Mouse (Mus musculus) cerebellum, adult 8-10 months (tissue): Measurements from ENCODE around the gene Gm49378.

Source experiments
- DNase-seq: peaks from one replicate; pipeline ENCODE4 v3.0.0; 2022

The Gm49378 gene

DNA sequence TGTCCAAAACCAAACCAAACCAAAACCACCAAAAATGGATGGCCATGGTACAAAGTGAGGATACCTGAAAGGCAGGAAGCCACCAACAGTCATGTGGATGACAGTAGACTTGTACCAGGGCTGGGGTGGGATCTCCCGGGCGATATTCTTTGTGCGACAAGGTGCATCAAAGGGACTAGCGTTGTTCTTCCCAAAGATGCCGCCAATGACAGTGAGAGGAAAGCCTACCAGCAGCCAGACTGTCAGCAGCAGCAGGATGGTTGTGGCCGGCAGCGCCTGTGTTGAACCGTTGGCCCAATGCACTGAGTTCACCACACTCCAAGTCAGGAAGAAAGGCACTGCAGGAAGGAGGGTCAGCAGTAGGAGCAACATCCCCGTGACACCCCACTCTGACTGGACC lies at the start of gene Gm49378:
Gene Gm49378 (minus strand): TSS at position 101 of the 400 bp plus-strand sequence.
- DNase-seq = no peak

DNA sequence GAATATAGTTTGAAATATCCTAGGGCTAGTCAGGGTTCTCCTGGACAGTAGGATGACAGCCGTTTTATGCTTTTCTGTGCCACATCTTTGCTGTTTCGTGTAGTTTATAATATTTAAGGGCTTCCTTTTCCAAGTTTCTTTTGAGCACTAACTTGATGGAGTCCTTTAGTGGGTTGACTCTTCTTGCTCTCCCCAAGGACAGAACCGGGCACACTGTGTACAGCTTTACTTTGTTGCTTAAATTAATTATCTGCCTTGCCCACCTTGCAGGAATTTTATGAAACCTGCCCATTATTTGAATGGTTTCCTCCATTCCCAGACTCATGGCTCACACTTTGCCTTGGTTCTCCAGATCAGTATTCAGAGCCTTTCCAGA lies 44.4 kb upstream of the Gm49378 start:
- DNase-seq = no peak

DNA sequence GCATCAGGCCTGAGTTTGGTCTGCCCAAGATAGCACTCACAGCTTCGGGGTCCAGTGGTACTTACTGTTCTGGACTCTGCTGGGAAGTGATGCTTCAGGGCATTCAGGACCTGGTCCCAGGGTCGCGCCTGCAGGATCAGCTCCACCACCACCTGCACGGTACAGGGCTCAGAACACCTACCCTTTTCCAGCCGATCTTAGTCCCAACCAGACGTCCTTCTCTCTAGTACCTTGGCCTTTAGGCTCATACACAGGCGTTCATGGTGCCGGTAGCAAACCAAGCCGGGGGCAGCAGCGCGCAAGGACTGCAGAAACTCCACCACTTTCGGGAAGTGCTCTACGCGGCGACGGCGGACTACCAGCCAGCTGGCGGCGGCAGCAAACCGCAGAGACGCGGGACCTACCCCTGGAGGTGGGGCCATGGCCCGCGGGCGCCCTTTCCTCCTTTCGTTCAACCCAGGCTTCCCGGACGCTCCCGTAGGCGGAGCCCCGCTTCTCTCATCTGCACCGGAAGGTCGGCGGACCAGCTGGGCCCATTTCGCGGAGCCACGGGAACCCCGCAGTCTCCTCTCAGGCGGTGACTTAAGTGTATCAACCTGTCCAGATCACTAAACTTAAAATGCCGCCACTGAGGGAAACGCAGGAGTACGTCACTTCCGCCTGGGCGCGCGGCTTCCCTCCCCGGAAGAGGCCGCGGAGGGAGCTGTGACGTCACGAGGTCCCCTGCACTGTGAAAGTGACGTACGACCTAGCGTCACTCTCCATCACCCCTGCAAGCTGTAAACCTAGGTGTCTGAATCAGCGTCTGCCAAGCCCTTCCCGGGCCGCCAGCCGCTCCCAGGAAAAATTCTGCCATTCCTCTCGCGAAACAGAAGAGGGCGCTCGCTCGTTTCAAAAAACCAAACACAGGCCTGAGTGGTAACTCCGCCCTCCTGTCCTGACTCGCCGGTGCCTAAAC lies 43.7 kb upstream of the Gm49378 start, which contains the start of gene Tinf2:
Gene Tinf2 (minus strand): TSS at position 661 of the 958 bp plus-strand sequence.
- peak; percentile 96 for DNase-seq

DNA sequence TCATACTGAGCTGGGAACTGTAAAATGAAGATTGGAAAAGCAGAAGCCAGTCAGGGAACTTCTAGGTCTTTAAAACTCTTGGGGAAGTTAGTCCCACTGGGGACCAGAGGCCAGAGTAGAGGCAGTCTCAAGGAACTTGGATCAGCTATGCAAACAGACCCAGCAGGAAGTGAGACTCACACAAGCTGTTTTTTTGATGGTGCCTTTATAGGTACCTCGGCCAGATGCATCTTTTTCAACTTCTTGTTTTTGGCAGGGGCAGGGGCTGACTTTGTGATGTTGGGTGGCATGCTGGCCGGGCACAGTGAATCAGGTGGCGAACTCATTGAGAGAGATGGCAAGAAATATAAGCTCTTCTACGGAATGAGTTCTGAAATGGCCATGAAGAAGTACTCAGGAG lies 39.9 kb upstream of the Gm49378 start:
- DNase-seq = no peak

DNA sequence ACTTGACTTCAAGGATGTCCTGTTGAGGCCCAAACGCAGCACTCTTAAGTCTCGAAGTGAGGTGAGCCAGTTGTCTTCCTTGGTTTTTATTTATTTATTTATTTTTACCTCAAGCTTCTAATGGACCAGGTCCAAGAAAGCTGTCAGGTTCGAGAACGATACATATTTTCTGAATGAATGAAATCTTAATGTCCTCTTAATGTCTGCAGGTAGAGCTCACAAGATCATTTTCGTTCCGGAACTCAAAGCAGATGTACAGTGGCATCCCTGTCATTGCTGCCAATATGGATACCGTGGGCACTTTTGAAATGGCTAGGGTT lies 35.0 kb upstream of the Gm49378 start:
- no peak for DNase-seq

DNA sequence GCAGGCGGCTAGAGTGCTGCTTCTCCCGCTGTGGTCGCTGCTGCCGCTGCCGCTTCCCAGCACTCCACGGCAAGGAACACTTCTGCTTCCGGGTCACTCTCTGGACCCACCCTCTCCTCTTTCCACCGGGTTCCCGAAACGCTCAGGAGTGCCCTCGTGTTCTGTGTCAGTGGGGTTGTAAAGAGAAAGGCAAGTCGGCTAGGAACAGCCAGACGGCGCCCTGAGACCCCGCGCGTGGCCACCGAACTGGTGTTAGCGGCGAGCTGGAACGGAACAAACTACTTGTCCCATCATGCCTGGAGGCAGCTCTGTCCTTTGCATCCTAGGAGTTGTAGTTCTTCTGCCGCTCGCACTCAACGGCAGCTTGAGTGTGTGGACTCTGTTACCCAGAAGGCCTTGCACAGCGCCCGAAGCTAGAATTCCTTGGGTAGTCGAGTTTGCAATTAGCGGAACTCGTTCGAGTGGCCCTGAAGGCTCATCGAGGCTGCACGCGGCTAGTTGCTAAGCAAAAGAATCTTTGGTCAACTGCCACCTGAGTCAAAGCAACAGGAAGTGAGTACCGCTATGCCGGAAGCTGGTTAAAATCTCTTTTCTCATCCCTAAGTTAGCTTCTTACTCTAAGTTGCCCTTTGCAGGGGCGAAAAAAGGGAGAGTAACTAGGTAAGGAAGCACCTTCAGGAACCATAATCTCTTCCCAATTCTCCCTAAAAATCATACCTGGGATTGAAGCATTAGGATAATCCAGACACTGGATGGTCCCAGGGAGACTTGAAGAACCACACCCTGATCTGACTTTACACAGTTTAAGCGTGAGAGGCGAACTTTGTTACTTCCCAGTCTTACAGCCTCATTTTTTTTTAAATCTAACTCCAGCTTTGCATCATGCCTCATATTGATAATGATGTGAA lies 34.4 kb upstream of the Gm49378 start, which contains the start of the genes Gmpr2 and Nedd8:
Gene Gmpr2 (plus strand): TSS at position 109 of the 908 bp plus-strand sequence.
Gene Nedd8 (minus strand): TSS at position 292 of the 908 bp plus-strand sequence.
- DNase-seq = peak; percentile 89

DNA sequence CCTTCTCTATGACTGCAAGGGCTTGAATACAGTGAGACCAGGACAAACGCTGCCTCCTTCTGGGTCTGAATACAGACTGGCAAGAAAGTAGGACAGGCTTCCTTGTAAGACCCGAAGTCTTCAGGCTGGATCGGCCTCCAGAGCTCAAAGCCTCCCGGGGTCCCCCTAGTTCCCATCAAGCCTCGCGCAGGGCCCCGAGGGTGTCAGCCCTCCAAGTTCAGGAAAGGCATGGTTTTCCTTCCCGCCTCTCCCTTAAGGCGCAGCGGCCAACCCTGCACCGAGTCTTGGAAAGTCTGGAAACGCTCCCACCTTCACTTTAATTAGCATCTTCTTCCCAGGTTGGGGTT lies 33.8 kb upstream of the Gm49378 start:
- no peak for DNase-seq

DNA sequence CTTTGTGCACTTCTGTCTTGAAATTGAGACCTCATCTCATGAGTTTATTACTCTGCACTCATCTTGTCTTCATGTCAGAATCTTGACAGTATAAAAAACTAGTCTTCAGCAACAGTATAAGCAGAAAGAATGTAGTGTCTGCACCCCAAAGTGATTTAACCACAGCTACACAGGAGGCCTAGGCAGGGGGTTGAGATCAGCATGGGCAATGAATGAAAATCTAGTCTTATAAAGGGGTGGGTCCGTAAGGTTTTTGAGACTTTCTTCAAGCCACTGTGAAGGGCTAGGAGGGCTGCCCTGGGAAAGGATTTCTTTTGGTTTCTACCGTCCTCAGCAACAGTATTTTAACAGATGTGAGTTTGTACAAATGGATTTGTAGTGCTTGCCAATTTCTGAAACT lies 22.9 kb upstream of the Gm49378 start:
- DNase-seq = no peak

DNA sequence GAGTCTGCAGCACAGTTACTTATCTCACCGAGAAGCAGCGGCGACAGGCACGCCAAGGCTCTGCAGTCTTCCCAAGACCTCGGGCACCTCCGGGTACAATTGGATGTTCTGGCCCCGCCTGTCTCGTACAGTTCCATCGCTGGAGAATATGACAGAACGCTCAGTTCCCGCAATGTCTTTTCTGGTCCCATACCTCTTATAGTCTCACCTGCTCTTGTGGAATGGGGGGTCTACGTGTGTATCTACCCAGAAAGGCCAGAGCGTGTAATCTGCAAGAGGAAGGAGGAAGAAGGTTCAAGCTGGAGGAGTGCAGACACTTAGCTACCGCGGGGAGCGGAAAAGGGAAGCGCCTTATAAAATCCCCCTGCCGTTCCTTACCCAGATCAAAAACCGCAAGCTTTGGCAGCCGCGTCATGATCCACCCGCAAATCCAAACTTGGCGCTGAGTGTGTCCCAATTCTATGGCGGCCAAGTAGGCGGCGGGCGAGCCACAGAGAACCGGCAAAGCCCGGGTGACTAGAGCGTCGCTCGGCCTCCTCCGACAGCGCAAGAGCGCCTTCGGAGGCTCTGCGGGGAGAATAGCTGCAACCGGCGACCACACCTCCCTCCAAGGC lies 22.4 kb upstream of the Gm49378 start, which contains the start of gene Mdp1:
Gene Mdp1 (minus strand): TSS at position 549 of the 614 bp plus-strand sequence.
- DNase-seq = peak; percentile 71

DNA sequence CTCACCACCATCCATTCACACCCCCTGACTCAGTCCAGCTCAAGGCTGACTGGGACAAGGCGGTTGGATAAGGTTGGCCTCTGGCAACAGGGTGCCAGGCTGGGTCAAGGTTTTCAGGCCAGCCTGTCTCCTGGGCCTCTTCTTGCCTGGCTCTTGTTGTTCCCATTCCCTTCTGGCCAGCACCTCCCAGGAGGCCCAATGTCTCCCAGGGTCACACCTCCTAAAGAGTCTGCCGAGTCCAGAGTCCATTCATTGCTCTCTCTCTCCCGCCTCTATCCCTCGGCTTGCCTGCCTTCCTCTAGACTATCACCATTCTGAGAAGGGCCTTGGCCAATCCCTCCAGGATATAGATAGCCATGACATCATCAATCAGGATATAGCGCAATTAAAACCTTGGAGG lies 20.3 kb upstream of the Gm49378 start:
- DNase-seq = no peak

DNA sequence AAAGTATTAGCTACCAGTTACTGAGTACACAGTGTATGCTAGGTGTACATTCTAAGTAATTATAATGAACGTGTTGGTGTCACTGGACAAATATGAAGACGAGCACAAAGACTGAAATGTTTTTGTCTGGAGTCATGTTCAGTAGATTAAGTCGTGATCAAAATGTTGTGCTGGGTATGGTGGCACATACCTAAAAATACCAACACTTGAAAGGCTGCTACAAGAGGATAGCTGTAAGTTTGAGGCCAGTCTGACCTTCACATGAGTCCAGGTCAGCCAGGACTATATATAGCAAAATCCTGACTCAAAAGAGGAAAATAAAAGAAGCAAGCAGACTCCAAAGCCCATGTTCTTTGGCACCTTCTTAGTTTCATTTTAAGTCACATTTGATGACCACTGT lies 19.2 kb upstream of the Gm49378 start:
- no peak for DNase-seq

DNA sequence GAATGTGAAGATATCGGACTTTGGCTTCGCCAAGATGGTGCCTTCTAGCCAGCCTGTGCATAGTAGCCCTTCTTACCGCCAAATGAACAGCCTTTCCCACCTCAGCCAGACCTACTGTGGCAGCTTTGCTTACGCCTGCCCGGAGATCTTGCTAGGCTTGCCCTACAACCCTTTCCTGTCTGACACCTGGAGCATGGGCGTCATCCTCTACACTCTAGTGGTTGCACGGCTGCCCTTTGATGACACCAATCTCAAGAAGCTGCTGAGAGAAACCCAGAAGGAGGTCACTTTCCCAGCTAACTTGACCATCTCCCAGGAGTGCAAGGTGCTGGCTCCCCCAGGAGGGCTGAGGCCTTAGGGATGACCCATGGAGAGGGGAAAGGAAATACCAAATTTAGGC lies 13.8 kb upstream of the Gm49378 start:
- no peak for DNase-seq

DNA sequence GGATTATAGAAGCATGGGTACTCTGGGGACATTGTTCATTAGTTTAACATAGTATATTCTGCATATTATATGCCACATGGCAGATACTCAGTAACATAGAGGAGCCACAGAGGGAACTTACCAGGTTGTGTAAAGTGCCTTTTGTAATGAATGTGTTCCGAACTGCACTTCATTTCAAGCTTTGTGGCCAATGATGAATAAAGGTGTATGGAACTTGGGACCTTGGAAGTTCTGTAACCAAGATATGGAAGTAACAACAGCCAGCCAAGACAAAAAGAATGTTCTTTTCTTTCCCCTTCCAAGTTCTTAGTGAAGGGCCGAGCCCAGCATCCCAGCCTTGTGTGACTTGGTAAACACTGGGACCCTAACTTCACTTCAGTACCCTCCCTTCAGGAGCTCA lies 12.2 kb upstream of the Gm49378 start, which contains the start of gene Tssk4:
Gene Tssk4 (plus strand): TSS at position 301 of the 400 bp plus-strand sequence.
- no peak for DNase-seq

DNA sequence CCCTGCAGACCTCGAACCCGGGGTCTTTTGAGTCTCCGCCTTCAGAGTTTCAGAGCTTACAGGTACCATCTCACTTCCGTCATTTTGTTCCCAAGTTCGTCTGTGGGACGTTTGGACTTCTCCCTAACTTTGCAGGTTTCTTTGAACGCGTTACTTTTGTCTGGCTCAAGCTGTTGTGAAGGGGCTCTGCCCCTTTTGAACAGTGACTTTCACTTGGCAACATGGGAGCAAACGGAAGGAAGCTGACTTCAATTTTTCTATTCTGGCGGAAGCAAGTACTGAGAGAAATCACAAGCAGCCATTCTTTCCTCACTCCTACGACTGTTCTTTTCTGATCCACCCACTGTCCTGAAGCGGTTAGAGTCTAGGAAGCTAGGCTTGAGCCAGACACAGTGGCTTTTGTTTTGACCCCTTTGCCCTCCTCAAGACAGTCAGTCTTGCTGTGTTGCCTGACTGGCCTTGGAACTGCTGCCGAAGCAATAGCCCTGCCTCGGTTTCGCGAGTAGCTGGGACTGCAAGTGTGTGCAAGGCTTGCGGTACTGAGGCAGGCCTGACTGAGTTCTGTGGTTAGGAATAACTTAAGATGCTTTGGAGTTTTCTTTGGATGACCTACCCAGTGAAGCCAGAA lies 6.7 kb upstream of the Gm49378 start:
- DNase-seq = no peak

DNA sequence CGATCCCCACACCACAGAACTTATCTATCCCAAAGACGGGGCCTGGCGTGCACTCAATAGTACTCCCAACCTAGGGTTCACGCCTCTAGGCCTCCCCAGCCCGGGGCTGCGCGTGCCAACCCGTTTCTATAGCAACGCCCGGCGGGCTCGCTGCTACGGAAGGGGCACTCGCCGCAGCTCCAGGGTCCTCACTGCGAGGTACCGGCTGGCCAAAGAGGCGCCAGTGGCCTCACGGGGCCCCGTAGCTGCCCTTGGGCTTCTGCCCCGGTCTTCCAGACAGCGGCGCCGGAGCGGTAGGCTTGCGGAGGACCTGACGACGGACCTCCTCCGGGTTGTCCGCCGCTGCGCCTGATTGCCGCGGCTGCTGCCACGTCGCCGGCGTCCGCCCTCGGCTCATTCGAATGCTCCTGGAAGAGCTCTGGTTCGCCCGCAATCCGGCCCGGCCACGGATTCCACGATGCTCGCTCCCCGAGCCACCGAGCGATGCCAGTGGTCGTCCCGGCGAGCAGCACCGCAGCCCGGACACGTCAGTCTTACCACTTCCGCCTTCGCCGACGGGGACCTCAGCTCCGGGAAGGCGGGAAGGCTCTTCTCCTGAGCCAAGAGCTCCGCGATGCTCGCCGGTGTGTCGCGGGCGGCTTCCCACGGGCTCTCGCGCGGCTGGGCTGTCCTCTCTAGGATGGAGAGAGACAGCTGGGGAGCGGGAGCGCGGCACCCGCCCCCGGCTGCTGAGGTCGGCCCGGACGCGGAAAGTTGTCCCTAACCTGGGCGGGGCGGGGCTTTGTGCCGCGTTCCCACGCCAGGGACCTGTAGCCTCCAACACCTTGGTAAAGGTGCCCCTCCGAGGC lies 5.6 kb upstream of the Gm49378 start, which contains the start of gene Tm9sf1:
Gene Tm9sf1 (minus strand): TSS at position 747 of the 848 bp plus-strand sequence.
- peak; percentile 88 for DNase-seq

DNA sequence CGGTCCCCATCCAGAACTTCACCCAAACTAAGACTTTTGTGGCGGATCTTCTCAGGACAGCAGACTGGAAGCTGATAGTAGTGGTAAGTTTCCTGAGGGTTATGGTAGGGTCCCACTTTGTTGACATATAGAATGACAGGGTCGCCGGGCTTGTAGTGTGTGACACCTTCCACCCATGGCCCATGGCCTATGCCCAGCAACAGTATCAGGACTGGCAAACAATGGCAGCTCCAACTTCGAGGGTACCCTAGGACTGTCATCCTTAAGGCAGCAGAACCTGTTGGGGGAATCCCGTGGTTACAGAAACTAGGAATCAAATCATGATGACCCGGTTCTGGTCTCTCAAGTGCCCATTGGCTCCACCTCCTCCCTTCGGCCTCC lies 5.0 kb upstream of the Gm49378 start:
- DNase-seq = no peak

DNA sequence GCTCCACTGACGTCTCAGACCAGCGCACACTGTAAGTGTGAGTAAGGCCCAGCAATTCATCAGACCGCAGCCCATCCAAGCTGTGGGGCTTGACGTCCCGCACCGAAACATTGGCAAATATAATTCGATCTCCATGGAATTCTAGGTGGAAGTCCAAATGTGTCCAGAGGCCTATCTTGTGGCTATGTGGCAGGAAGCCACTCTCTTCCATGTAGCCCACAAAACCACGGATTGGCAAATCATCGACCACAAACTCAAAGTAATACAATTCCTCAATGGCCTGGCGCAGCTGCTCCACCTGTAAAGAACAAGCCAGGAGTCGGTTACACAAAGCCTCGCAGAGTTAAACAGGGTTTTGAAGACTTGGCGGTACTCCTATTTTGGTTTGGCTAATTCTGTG lies 3.6 kb upstream of the Gm49378 start:
- no peak for DNase-seq

DNA sequence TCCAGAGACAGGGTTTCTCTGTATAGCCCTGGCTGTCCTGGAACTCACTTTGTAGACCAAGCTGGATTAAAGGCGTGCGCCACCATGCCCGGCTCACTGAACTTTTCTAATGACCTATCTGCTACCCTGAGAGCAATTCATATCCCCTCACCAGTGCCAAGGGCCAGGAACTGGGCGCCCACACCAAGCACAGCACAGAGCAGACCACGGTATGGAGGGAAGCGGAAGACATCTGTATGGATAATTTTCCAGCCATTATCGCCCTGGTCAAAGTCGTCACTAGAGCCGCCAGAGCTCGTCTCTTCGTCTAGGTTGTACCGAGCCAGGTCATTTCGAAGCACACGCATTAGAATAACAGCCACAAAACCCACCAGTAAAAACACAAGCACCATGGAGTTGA lies 3.1 kb upstream of the Gm49378 start:
- DNase-seq = no peak

DNA sequence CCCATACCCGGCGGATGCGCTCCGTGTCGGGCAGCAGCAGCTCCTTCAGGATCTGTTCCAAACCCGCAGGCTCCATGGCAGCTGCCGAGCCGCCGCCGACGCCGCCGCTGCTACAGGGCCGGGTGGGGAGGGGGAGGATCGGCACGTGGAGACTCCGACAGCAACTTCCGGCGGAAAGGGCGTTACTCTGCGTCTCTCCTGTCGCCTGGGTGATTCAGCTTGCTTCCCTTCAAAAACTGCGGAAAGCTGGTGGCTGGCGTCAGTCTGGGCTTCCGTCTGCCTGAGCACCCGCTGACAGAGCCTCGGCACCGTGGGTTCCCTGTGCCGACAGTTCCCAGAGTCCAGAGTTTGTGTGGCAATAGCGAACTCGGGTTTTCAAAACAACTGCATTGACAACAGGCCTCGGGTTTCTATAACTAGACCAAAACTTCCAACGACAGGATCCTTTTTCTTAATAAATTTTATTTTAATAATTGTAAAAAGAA lies 2.1 kb downstream of the Gm49378 start, which contains the start of gene Ipo4:
Gene Ipo4 (minus strand): TSS at position 435 of the 485 bp plus-strand sequence.
- peak; percentile 73 for DNase-seq

DNA sequence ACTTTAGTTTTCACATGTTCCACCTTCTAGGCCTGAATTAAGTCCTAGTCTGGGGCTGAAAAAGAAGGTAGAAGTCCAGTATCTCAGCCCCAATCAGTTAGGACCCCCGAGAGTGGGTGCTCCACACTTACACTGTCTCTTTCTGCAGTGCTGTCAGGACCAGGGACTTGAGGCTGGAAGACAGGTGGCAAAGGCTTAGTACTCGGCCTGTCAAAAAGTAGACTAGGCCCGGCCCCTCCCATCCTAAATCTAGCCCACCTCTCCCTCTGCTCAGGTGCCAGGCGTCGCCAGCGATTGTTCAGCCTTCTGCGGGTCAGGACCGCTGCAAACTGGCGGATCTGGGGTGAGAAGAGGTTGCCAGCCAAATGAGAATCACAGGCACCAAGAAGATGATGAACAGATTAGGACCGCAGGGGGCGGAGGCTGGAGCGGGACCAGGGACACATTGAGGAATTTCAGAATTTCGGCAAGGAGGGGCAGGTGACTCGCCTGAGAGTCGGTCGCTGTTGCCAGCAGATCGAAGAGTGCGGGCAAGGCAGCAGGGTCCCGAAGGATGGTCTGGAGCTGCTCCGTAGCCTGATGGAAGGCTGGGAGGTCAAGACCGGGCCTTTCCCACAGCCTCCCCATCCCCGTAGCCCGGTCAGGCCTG lies 2.7 kb downstream of the Gm49378 start:
- DNase-seq = peak; percentile 60

DNA sequence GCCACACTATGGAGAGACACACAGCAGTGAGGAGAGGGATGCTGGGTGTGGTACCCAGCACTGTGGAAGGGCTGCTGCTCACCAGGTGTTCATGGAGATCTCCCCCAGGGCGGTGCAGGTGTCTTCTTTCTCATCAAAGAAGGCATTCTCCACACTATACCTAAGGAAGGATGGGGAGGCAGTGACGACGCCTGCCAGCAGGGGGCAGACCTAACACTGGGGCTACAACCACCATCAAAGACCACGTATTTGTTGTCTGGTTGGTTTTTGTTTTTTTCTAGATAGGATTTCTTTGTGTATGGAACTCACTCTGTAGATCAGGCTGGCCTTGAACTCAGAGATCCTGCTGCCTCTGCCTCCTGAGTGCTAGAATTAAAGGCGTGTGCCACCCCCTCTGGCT lies 8.4 kb downstream of the Gm49378 start:
- DNase-seq = no peak
